Mouse (Mus musculus): ENCODE data around the gene Tbc1d9b.
"Not testable (repeated sequence)": the region's sequence is repeated elsewhere in the genome, so short reads cannot be mapped to it uniquely, and the experiment has no call there.

The Tbc1d9b gene

GRCm38 (mm10) chr11:50138206-50138822, 7.1 kb downstream of the Tbc1d9b start:
- peak; percentile 72 for DNase-seq (ENCODE audit: low read depth, low spot score)

DNA sequence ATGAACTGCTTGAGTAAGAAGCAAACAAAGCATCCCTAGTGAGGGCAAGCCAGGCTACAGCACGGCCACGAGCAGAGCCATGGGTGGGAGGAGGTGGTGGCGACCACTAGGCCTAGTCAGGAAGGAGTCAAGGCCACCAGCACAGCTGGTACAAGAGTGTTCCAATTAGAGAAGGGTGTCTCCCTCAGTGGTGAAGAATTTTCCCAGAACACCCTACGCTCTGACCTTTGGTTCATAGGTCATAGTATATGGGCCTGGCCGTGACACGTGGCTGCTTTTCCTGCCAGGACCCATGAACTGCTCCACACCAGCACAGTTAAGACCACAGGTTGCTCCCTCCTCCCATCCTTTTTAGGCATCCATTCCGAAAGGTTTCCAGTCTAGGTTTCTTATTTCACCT, 8.4 kb downstream of the Tbc1d9b start:
- DNase-seq (ENCODE audit: low read depth, low spot score) = no peak

DNA sequence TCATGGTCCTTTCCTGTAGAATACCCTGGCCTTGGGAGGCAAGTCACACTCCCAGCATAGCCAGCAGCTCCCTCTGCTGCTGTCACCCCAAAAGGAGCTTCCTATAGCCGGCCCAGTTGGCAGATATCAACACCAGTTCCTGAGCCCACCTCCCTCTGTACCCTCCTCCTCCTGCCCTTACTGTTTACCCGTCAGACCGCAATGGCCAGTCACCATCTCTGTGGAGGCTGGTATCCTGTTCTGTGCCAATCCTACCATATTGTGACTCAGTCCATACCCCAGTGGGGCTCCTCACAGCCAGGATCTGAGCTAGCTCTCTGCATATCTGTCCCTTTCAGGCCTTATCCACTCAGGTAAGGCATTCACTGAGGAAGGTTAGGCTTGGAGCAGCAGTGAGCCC, 14.3 kb downstream of the Tbc1d9b start:
- DNase-seq (ENCODE audit: low read depth, low spot score) = peak; percentile 45

DNA sequence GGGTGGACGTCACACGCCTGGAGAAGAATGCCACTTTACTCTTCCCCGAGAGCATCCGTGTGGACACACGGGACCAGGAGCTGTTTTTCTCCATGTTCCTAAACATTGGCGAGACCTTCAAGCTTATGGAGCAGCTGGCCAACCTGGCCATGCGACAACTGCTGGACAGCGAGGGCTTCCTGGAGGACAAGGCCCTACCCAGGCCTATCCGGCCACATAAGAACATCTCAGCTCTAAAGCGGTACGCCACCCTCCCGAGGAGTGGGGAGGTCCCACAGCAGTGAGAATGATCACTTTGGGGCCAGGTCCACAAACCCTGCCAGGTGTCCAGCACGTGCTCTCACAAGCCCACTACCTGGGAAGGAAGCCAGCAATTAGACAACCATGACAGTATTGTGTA, 14.9 kb downstream of the Tbc1d9b start:
- no peak for DNase-seq (ENCODE audit: low read depth, low spot score)

DNA sequence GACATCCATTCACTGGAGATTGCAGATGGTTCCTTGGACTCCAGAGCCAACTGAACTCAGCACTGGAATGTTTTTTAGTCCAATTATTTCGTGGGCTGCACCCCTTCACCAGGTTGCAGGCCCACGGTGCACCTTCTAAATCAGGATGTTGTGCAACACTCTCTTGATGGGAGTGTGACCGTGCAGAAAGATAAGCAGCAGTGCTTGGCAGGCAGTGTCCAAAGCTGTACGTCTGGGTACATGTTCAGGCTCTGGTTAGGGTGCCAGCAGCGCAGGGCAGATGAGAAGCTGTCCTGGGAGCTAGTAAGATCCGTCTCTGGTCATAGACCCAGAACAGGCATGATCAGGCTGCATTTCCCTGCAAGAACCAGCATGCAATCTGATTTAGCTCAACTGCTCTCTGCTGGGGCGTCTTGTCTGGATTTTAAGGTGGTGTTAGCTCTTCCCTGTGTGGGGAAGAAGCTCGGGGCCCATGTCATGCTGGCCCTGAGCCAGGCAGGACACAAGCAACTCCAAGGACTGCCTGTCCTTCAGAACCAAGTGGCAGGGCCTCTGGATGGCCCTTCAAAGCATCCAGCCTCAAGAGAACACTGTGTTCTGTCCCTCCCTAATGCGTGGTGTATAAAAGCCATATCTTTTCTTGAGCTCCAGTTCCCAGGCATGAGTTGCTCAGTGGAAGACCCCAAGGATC, 16.2 kb downstream of the Tbc1d9b start:
- DNase-seq (ENCODE audit: low read depth, low spot score) = no peak

- peak; percentile 73 for DNase-seq (ENCODE audit: low read depth, low spot score)
Observed at GRCm38 (mm10) chr11:50147958-50148476, 16.8 kb downstream of the Tbc1d9b start.

- no peak for DNase-seq (ENCODE audit: low read depth, low spot score)
Observed at GRCm38 (mm10) chr11:50149200-50149599, 18.0 kb downstream of the Tbc1d9b start.

DNA sequence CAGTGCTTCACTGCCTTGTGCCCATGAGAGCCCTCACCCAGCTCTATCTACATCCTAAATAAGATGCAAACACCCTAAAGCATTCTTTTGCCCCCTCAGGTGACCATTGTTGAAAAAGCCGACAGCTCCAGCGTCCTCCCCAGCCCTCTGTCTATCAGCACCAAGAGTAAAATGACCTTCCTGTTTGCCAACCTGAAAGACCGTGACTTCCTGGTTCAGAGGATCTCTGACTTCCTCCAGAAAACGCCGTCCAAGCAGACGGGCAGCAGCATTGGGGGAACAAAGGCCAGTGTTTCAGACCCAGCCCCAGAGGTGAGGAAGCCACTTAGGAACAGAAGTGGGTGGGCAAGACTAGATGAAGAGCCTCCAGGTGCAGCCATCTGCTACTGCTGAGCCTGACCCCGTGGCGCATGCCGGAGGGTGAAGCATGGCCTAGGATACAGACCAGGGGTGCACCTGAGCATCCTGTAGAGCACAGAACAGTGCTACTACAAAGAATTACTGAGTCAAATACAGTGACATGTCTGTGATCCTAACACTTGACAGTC, 18.5 kb downstream of the Tbc1d9b start:
- no peak for DNase-seq (ENCODE audit: low read depth, low spot score)

DNA sequence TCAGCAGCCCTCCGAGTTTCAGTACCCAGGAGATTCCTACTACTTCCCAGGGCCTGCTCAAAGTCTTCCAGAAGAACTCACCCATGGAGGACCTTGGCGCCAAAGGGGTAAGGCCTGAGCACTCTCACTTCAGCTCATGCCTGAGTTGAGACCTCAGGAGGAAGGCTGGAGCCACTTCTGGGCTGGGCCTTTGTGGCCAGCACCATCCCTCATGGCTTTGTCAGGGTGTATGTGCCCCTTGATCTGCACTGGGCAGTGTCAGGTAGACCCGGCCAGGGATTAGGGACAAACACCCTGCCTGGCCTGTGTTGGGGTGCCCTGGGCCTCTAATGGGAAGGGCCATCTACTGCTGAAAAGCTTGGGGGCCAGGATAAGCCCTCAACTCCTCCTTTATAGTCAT, 20.2 kb downstream of the Tbc1d9b start:
- DNase-seq (ENCODE audit: low read depth, low spot score) = no peak

DNA sequence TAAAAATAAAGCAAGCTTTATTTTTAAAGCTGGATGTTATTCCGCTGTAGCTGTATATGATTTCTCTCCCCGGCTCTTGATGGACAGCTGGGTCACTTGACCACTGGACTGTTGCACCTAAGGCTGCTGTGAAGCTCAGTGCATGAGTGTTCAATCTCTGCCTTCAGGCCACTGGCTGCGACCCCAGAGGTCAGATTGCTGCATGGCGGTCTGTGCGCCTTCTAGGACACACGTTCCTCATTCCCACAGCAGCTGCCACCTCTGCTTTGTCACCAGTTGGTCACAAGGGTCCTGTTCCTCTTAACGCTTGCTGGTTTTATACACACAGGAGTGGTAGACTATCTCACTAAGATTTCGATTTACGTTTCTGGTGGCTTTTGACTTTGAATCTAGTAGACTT, 23.0 kb downstream of the Tbc1d9b start:
- DNase-seq (ENCODE audit: low read depth, low spot score) = no peak

- peak; percentile 68 for DNase-seq (ENCODE audit: low read depth, low spot score)
Observed at GRCm38 (mm10) chr11:50154777-50155520, 23.8 kb downstream of the Tbc1d9b start.

GRCm38 (mm10) chr11:50155785-50156184, 24.6 kb downstream of the Tbc1d9b start:
- DNase-seq (ENCODE audit: low read depth, low spot score) = no peak

GRCm38 (mm10) chr11:50156725-50157258, 25.6 kb downstream of the Tbc1d9b start:
- DNase-seq (ENCODE audit: low read depth, low spot score) = peak; percentile 39

DNA sequence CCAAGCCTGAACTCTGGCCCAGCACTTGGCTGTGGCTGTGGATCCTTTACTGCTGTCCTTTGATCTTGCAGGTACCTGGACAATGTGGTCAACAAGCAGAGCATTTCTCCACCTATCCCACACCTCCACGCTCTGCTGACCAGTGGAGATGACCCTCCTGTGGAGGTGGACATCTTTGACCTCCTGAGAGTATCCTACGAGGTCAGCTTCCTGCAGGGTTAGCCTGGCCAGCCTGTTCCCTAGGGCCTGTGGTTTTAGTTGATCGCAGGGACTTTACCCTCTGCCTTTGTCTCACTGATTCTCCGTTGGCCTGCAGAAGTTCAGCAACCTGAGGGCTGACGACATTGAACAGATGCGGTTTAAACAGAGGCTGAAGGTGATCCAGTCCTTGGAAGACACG, 27.1 kb downstream of the Tbc1d9b start:
- DNase-seq (ENCODE audit: low read depth, low spot score) = no peak

GRCm38 (mm10) chr11:50159347-50159746, 28.2 kb downstream of the Tbc1d9b start:
- no peak for DNase-seq (ENCODE audit: low read depth, low spot score)

- peak; percentile 78 for DNase-seq (ENCODE audit: low read depth, low spot score)
Observed at GRCm38 (mm10) chr11:50161578-50162304, 30.5 kb downstream of the Tbc1d9b start.

- no peak for DNase-seq (ENCODE audit: low read depth, low spot score)
Observed at GRCm38 (mm10) chr11:50162338-50163050, 31.3 kb downstream of the Tbc1d9b start.

DNA sequence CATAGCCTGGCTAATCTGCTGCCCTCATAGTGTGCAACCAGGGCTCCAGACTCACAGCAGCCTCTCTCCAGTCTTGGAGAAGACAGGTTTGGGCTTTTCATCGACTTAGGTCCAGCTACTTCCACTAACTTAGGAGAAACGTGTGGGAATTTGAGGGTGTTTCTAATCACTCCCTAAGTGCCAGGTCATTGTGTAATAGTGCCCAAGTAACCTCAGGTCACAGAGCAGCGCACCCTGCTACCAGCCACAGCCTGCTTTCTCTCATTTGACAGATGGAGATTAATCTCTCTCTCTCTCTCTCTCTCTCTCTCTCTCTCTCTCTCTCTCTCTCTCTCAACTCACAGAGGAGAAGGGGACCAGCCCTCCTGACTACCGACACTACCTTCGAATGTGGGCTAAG, 37.2 kb downstream of the Tbc1d9b start:
- DNase-seq (ENCODE audit: low read depth, low spot score) = no peak

DNA sequence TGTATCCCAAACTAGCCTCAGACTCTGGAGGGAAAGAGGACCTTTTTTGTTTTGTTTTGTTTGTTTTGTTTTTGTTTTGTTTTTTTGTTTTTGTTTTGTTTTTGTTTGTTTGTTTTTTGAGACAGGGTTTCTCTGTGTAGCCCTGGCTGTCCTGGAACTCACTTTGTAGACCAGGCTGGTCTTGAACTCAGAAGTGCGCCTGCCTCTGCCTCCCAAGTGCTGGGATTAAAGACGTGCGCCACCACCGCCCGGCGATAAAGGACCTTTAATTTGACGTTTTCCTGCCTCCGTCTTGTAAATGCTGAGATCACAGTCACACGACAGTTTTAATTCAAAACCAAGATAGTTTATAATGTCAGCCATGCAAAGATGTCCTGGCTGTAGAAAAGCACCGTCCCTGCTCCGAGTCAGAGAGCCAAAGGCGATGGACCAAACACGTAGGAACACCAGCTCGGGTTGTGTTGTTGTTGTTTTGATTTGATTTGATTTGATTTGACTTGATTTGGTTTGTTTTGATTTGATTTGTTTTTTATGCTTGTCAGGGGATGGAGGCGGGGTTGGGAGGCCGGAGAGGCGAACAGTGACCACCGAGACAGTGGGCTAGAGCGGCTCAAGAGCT, 43.0 kb downstream of the Tbc1d9b start, which contains the start of gene Mrnip:
Mrnip (plus strand) TSS at position 334 of the 619 bp plus-strand sequence.
- DNase-seq (ENCODE audit: low read depth, low spot score) = not testable (repeated sequence)

- DNase-seq (ENCODE audit: low read depth, low spot score) = peak; percentile 99
Observed at GRCm38 (mm10) chr11:50174730-50175187, 43.6 kb downstream of the Tbc1d9b start.
